Mouse (Mus musculus): ENCODE measurements at regions not wholly inside any gene's neighbourhood (a gene's known extent, or its start where the extent isn't known, plus 50 kb on each side); places are given as distances from the start of the nearest gene placed in this dataset.

GRCm38 (mm10) chr11:111735446-111735845 lies 669.5 kb downstream of the Kcnj2 start:
- 87% methylated on average over 1 of the region's 1 CpGs for WGBS

GRCm38 (mm10) chr11:111735961-111736360 lies 670.0 kb downstream of the Kcnj2 start:
- Histone ChIP-seq H3K4me1 (ENCODE audit: control insufficient read depth, insufficient read depth, low read length) (no peaks in the 10 kb centered on the region), H3K9me3 (ENCODE audit: control insufficient read depth, low read length) (no peaks in the 10 kb centered on the region), H3K27me3 (replicated peaks; ENCODE audit: control insufficient read depth, insufficient read depth, low read length) (no peaks in the 10 kb centered on the region), H3K27ac (ENCODE audit: low read length) (no peak overlapping the region), H3K4me2 (ENCODE audit: low read depth, low read length) (no peak overlapping the region), H3K4me3 (ENCODE audit: low read length) (no peak overlapping the region), H3K36me3 (ENCODE audit: control insufficient read depth, insufficient read depth, low read length) (no peaks in the 10 kb centered on the region), H3K9ac (ENCODE audit: low read depth, low read length) (no peak overlapping the region)
- 87% methylated on average over 5 of the region's 5 CpGs for WGBS
- no peak for ATAC-seq

More at GRCm38 (mm10) chr11:111735446-111735845, 669.5 kb downstream of the Kcnj2 start:
- Histone ChIP-seq H3K9me3 (ENCODE audit: control insufficient read depth, low read length) (no peaks in the 10 kb centered on the region), H3K27ac (ENCODE audit: low read length) (no peak overlapping the region), H3K4me1 (ENCODE audit: control insufficient read depth, insufficient read depth, low read length) (no peaks in the 10 kb centered on the region), H3K4me3 (ENCODE audit: low read length) (no peak overlapping the region), H3K27me3 (replicated peaks; ENCODE audit: control insufficient read depth, insufficient read depth, low read length) (no peaks in the 10 kb centered on the region), H3K4me2 (ENCODE audit: low read depth, low read length) (no peak overlapping the region), H3K36me3 (ENCODE audit: control insufficient read depth, insufficient read depth, low read length) (no peaks in the 10 kb centered on the region), H3K9ac (ENCODE audit: low read depth, low read length) (no peak overlapping the region)
- ATAC-seq, result no peak

- Histone ChIP-seq H3K36me3 (ENCODE audit: control insufficient read depth, insufficient read depth, low read length) (no peaks in the 10 kb centered on the region), H3K4me2 (ENCODE audit: low read depth, low read length) (no peak overlapping the region), H3K4me3 (ENCODE audit: low read length) (no peak overlapping the region), H3K9me3 (ENCODE audit: control insufficient read depth, low read length) (no peaks in the 10 kb centered on the region), H3K27me3 (replicated peaks; ENCODE audit: control insufficient read depth, insufficient read depth, low read length) (no peaks in the 10 kb centered on the region), H3K27ac (ENCODE audit: low read length) (no peak overlapping the region), H3K4me1 (ENCODE audit: control insufficient read depth, insufficient read depth, low read length) (no peaks in the 10 kb centered on the region), H3K9ac (ENCODE audit: low read depth, low read length) (no peak overlapping the region)
- ATAC-seq, result no peak
- 26% methylated on average over 6 of the region's 6 CpGs for WGBS
Measured at GRCm38 (mm10) chr11:111743356-111743755, 677.4 kb downstream of the Kcnj2 start.

- Histone ChIP-seq H3K9me3 (ENCODE audit: control insufficient read depth, low read length) (no peaks in the 10 kb centered on the region), H3K4me2 (ENCODE audit: low read depth, low read length) (no peak overlapping the region), H3K4me1 (ENCODE audit: control insufficient read depth, insufficient read depth, low read length) (no peaks in the 10 kb centered on the region), H3K27ac (ENCODE audit: low read length) (no peak overlapping the region), H3K36me3 (ENCODE audit: control insufficient read depth, insufficient read depth, low read length) (no peaks in the 10 kb centered on the region), H3K9ac (ENCODE audit: low read depth, low read length) (no peak overlapping the region), H3K4me3 (ENCODE audit: low read length) (no peak overlapping the region), H3K27me3 (replicated peaks; ENCODE audit: control insufficient read depth, insufficient read depth, low read length) (no peaks in the 10 kb centered on the region)
- ATAC-seq, result no peak
- 34% methylated on average over 7 of the region's 7 CpGs for WGBS
Measured at GRCm38 (mm10) chr11:111747262-111747946, 681.4 kb downstream of the Kcnj2 start.

- WGBS, result 77% methylated on average over 2 of the region's 2 CpGs
- Histone ChIP-seq H3K36me3 (ENCODE audit: control insufficient read depth, insufficient read depth, low read length) (no peaks in the 10 kb centered on the region), H3K9ac (ENCODE audit: low read depth, low read length) (no peak overlapping the region), H3K4me1 (ENCODE audit: control insufficient read depth, insufficient read depth, low read length) (no peaks in the 10 kb centered on the region), H3K27me3 (replicated peaks; ENCODE audit: control insufficient read depth, insufficient read depth, low read length) (no peaks in the 10 kb centered on the region), H3K4me3 (ENCODE audit: low read length) (no peak overlapping the region), H3K27ac (ENCODE audit: low read length) (no peak overlapping the region), H3K4me2 (ENCODE audit: low read depth, low read length) (no peak overlapping the region), H3K9me3 (ENCODE audit: control insufficient read depth, low read length) (no peaks in the 10 kb centered on the region)
- no peak for ATAC-seq
Measured at GRCm38 (mm10) chr11:111747947-111748322, 682.0 kb downstream of the Kcnj2 start.

GRCm38 (mm10) chr11:111748496-111748895 lies 682.5 kb downstream of the Kcnj2 start:
- no peak for ATAC-seq
- H3K36me3 ChIP-seq (ENCODE audit: control insufficient read depth, insufficient read depth, low read length), result no peaks in the 10 kb centered on the region
- H3K4me3 ChIP-seq (ENCODE audit: low read length), result no peak overlapping the region
- no peaks in the 10 kb centered on the region for H3K27me3 ChIP-seq (replicated peaks; ENCODE audit: control insufficient read depth, insufficient read depth, low read length)
- H3K9ac ChIP-seq (ENCODE audit: low read depth, low read length), result no peak overlapping the region
- no peak overlapping the region for H3K4me2 ChIP-seq (ENCODE audit: low read depth, low read length)
- WGBS, result 98% methylated on average over 1 of the region's 1 CpGs
- H3K9me3 ChIP-seq (ENCODE audit: control insufficient read depth, low read length), result no peaks in the 10 kb centered on the region
- no peak overlapping the region for H3K27ac ChIP-seq (ENCODE audit: low read length)
- H3K4me1 ChIP-seq (ENCODE audit: control insufficient read depth, insufficient read depth, low read length), result no peaks in the 10 kb centered on the region

- no peak for ATAC-seq
- no peak overlapping the region for H3K4me3 ChIP-seq (ENCODE audit: low read length)
- no peak overlapping the region for H3K27ac ChIP-seq (ENCODE audit: low read length)
- no peaks in the 10 kb centered on the region for H3K27me3 ChIP-seq (replicated peaks; ENCODE audit: control insufficient read depth, insufficient read depth, low read length)
- 75% methylated on average over 2 of the region's 2 CpGs for WGBS
- no peak overlapping the region for H3K9ac ChIP-seq (ENCODE audit: low read depth, low read length)
- no peaks in the 10 kb centered on the region for H3K9me3 ChIP-seq (ENCODE audit: control insufficient read depth, low read length)
- no peaks in the 10 kb centered on the region for H3K4me1 ChIP-seq (ENCODE audit: control insufficient read depth, insufficient read depth, low read length)
- H3K36me3 ChIP-seq (ENCODE audit: control insufficient read depth, insufficient read depth, low read length), result no peaks in the 10 kb centered on the region
- H3K4me2 ChIP-seq (ENCODE audit: low read depth, low read length), result no peak overlapping the region
Measured at GRCm38 (mm10) chr11:111754735-111755134, 688.8 kb downstream of the Kcnj2 start.

GRCm38 (mm10) chr11:111763081-111763480 lies 697.1 kb downstream of the Kcnj2 start:
- Histone ChIP-seq H3K9me3 (ENCODE audit: control insufficient read depth, low read length) (no peaks in the 10 kb centered on the region), H3K4me2 (ENCODE audit: low read depth, low read length) (no peak overlapping the region), H3K27ac (ENCODE audit: low read length) (no peak overlapping the region), H3K36me3 (ENCODE audit: control insufficient read depth, insufficient read depth, low read length) (no peaks in the 10 kb centered on the region), H3K27me3 (replicated peaks; ENCODE audit: control insufficient read depth, insufficient read depth, low read length) (no peaks in the 10 kb centered on the region), H3K4me3 (ENCODE audit: low read length) (no peak overlapping the region), H3K4me1 (ENCODE audit: control insufficient read depth, insufficient read depth, low read length) (no peaks in the 10 kb centered on the region), H3K9ac (ENCODE audit: low read depth, low read length) (no peak overlapping the region)
- no peak for ATAC-seq
- 84% methylated on average over 3 of the region's 3 CpGs for WGBS

GRCm38 (mm10) chr11:111766371-111767011 lies 700.5 kb downstream of the Kcnj2 start:
- H3K4me1 ChIP-seq (ENCODE audit: control insufficient read depth, insufficient read depth, low read length), result no peaks in the 10 kb centered on the region
- H3K4me3 ChIP-seq (ENCODE audit: low read length), result no peak overlapping the region
- H3K9me3 ChIP-seq (ENCODE audit: control insufficient read depth, low read length), result no peaks in the 10 kb centered on the region
- no peaks in the 10 kb centered on the region for H3K27me3 ChIP-seq (replicated peaks; ENCODE audit: control insufficient read depth, insufficient read depth, low read length)
- 77% methylated on average over 6 of the region's 6 CpGs for WGBS
- no peak overlapping the region for H3K9ac ChIP-seq (ENCODE audit: low read depth, low read length)
- H3K36me3 ChIP-seq (ENCODE audit: control insufficient read depth, insufficient read depth, low read length), result no peaks in the 10 kb centered on the region
- no peak overlapping the region for H3K4me2 ChIP-seq (ENCODE audit: low read depth, low read length)
- ATAC-seq, result no peak
- H3K27ac ChIP-seq (ENCODE audit: low read length), result no peak overlapping the region

GRCm38 (mm10) chr11:111767012-111767392 lies 701.0 kb downstream of the Kcnj2 start:
- WGBS, result 86% methylated on average over 1 of the region's 1 CpGs
- Histone ChIP-seq H3K9me3 (ENCODE audit: control insufficient read depth, low read length) (no peaks in the 10 kb centered on the region), H3K9ac (ENCODE audit: low read depth, low read length) (no peak overlapping the region), H3K4me2 (ENCODE audit: low read depth, low read length) (no peak overlapping the region), H3K27me3 (replicated peaks; ENCODE audit: control insufficient read depth, insufficient read depth, low read length) (no peaks in the 10 kb centered on the region), H3K4me1 (ENCODE audit: control insufficient read depth, insufficient read depth, low read length) (no peaks in the 10 kb centered on the region), H3K36me3 (ENCODE audit: control insufficient read depth, insufficient read depth, low read length) (no peaks in the 10 kb centered on the region), H3K27ac (ENCODE audit: low read length) (no peak overlapping the region), H3K4me3 (ENCODE audit: low read length) (no peak overlapping the region)
- ATAC-seq, result no peak

All from intestine, embryonic 16.5 days (tissue).